Mouse (Mus musculus): Measurements from ENCODE around the gene Mrpl51. TPM values are rescaled to one million over a fixed set of nuclear protein-coding genes. Genes with fewer than 3 reads are reported as not detected.

The Mrpl51 gene
- polyA plus RNA-seq, 1 experiment from 2014 or later: 163 TPM

- peak within 1 kb of the TSS; percentile 69 for H3K9ac ChIP-seq
- H3K36me3 ChIP-seq: no peaks in the 10 kb centered on the region
- peak within 1 kb of the TSS; percentile 89 for H3K4me2 ChIP-seq (replicated peaks)
- 7% methylated on average over 16 of the region's 16 CpGs for WGBS
- ATAC-seq (ENCODE audit: low FRiP score): peak; percentile 59
- H3K4me1 ChIP-seq: peaks cover 18% of the 10 kb centered on the region
- H3K4me3 ChIP-seq: peak within 1 kb of the TSS; percentile 43
- no peaks in the 10 kb centered on the region for H3K9me3 ChIP-seq (replicated peaks)
- H3K27me3 ChIP-seq: no peaks in the 10 kb centered on the region
- peak within 1 kb of the TSS; percentile 71 for H3K27ac ChIP-seq
These were observed 39.8 kb downstream of the Mrpl51 start, which contains the start of gene Tapbpl for GRCm38 (mm10) chr6:125231117-125232044. TSS of gene Tapbpl (minus strand) at chr6:125231860.

- peak overlapping the region; percentile 69; the same call in 1 of the 2 replicates for H3K9ac ChIP-seq
- no peaks in the 10 kb centered on the region for H3K36me3 ChIP-seq
- ATAC-seq (ENCODE audit: low FRiP score): peak; percentile 15; the same call in 1 of the 2 replicates
- H3K27me3 ChIP-seq: no peaks in the 10 kb centered on the region
- peaks cover 18% of the 10 kb centered on the region for H3K4me1 ChIP-seq
- peak overlapping the region; percentile 89 for H3K4me2 ChIP-seq (replicated peaks)
- WGBS: 59% methylated on average over 4 of the region's 4 CpGs
- H3K4me3 ChIP-seq: peak overlapping the region; percentile 43
- H3K9me3 ChIP-seq (replicated peaks): no peaks in the 10 kb centered on the region
- no peak overlapping the region for H3K27ac ChIP-seq
These were observed 40.4 kb downstream of the Mrpl51 start for GRCm38 (mm10) chr6:125232045-125232437.

- H3K9me3 ChIP-seq (replicated peaks): no peaks in the 10 kb centered on the region
- H3K9ac ChIP-seq: no peak overlapping the region
- H3K4me1 ChIP-seq: peaks cover 18% of the 10 kb centered on the region
- ATAC-seq (ENCODE audit: low FRiP score): no peak
- no peaks in the 10 kb centered on the region for H3K27me3 ChIP-seq
- H3K27ac ChIP-seq: no peak overlapping the region
- H3K4me2 ChIP-seq (replicated peaks): no peak overlapping the region
- H3K4me3 ChIP-seq: no peak overlapping the region
- no peaks in the 10 kb centered on the region for H3K36me3 ChIP-seq
- WGBS: 82% methylated on average over 6 of the region's 6 CpGs
These were observed 40.9 kb downstream of the Mrpl51 start for GRCm38 (mm10) chr6:125232516-125232915.

- Histone ChIP-seq H3K36me3 (no peaks in the 10 kb centered on the region), H3K9me3 (replicated peaks) (no peaks in the 10 kb centered on the region), H3K4me1 (peaks cover 18% of the 10 kb centered on the region), H3K4me2 (replicated peaks) (no peak overlapping the region), H3K27ac (no peak overlapping the region), H3K27me3 (no peaks in the 10 kb centered on the region), H3K9ac (no peak overlapping the region), H3K4me3 (no peak overlapping the region)
- 71% methylated on average over 7 of the region's 7 CpGs for WGBS
- ATAC-seq (ENCODE audit: low FRiP score): no peak
These were observed 42.4 kb downstream of the Mrpl51 start for GRCm38 (mm10) chr6:125233816-125234519.

- Histone ChIP-seq H3K27ac (no peak overlapping the region), H3K4me3 (no peak overlapping the region), H3K36me3 (no peaks in the 10 kb centered on the region), H3K27me3 (no peaks in the 10 kb centered on the region), H3K4me2 (replicated peaks) (no peak overlapping the region), H3K4me1 (peaks cover 18% of the 10 kb centered on the region), H3K9ac (no peak overlapping the region), H3K9me3 (replicated peaks) (no peaks in the 10 kb centered on the region)
- ATAC-seq (ENCODE audit: low FRiP score): no peak
- 71% methylated on average over 5 of the region's 5 CpGs for WGBS
These were observed 42.9 kb downstream of the Mrpl51 start for GRCm38 (mm10) chr6:125234520-125234828.

GRCm38 (mm10) chr6:125236341-125236740 lies 44.7 kb downstream of the Mrpl51 start:
- Histone ChIP-seq H3K27ac (no peak overlapping the region), H3K4me1 (peaks cover 9% of the 10 kb centered on the region), H3K4me2 (replicated peaks) (no peak overlapping the region), H3K27me3 (no peaks in the 10 kb centered on the region), H3K9me3 (replicated peaks) (no peaks in the 10 kb centered on the region), H3K4me3 (no peak overlapping the region), H3K36me3 (no peaks in the 10 kb centered on the region), H3K9ac (no peak overlapping the region)
- 50% methylated on average over 6 of the region's 6 CpGs for WGBS
- ATAC-seq (ENCODE audit: low FRiP score): no peak

- no peak for ATAC-seq (ENCODE audit: low FRiP score)
- Histone ChIP-seq H3K27ac (no peak within 1 kb of the TSS), H3K36me3 (no peaks in the 10 kb centered on the region), H3K4me3 (no peak within 1 kb of the TSS), H3K27me3 (no peaks in the 10 kb centered on the region), H3K9me3 (replicated peaks) (no peaks in the 10 kb centered on the region), H3K9ac (no peak within 1 kb of the TSS), H3K4me2 (replicated peaks) (no peak within 1 kb of the TSS), H3K4me1 (peaks cover 4% of the 10 kb centered on the region)
- WGBS: 29% methylated on average over 6 of the region's 6 CpGs
These were observed 45.2 kb downstream of the Mrpl51 start, which contains the start of gene Cd27 for GRCm38 (mm10) chr6:125236782-125237181. TSS of gene Cd27 (minus strand) at chr6:125237010.

- Histone ChIP-seq H3K4me1 (no peaks in the 10 kb centered on the region), H3K27me3 (no peaks in the 10 kb centered on the region), H3K36me3 (no peaks in the 10 kb centered on the region), H3K4me3 (no peak overlapping the region), H3K9me3 (replicated peaks) (no peaks in the 10 kb centered on the region), H3K4me2 (replicated peaks) (no peak overlapping the region), H3K9ac (no peak overlapping the region), H3K27ac (no peak overlapping the region)
- ATAC-seq (ENCODE audit: low FRiP score): no peak
- WGBS: 84% methylated on average over 4 of the region's 4 CpGs
These were observed 45.8 kb downstream of the Mrpl51 start for GRCm38 (mm10) chr6:125237421-125237820.

- Histone ChIP-seq H3K9me3 (replicated peaks) (no peaks in the 10 kb centered on the region), H3K9ac (no peak overlapping the region), H3K36me3 (no peaks in the 10 kb centered on the region), H3K27ac (no peak overlapping the region), H3K4me1 (no peaks in the 10 kb centered on the region), H3K4me2 (replicated peaks) (no peak overlapping the region), H3K27me3 (no peaks in the 10 kb centered on the region), H3K4me3 (no peak overlapping the region)
- 82% methylated on average over 6 of the region's 6 CpGs for WGBS
- ATAC-seq (ENCODE audit: low FRiP score): no peak
These were observed 46.8 kb downstream of the Mrpl51 start for GRCm38 (mm10) chr6:125238396-125238795.

- no peaks in the 10 kb centered on the region for H3K4me1 ChIP-seq
- WGBS: 93% methylated on average over 5 of the region's 5 CpGs
- no peak for ATAC-seq (ENCODE audit: low FRiP score)
These were observed 47.9 kb downstream of the Mrpl51 start for GRCm38 (mm10) chr6:125239547-125239946.

GRCm38 (mm10) chr6:125240617-125241016 lies 49.0 kb downstream of the Mrpl51 start:
- no peak overlapping the region for H3K9ac ChIP-seq
- WGBS: 87% methylated on average over 5 of the region's 5 CpGs
- no peaks in the 10 kb centered on the region for H3K36me3 ChIP-seq
- no peaks in the 10 kb centered on the region for H3K27me3 ChIP-seq
- H3K27ac ChIP-seq: no peak overlapping the region
- no peaks in the 10 kb centered on the region for H3K4me1 ChIP-seq
- no peak overlapping the region for H3K4me2 ChIP-seq (replicated peaks)
- H3K4me3 ChIP-seq: no peak overlapping the region
- H3K9me3 ChIP-seq (replicated peaks): no peaks in the 10 kb centered on the region
- ATAC-seq (ENCODE audit: low FRiP score): no peak

More at GRCm38 (mm10) chr6:125239547-125239946, 47.9 kb downstream of the Mrpl51 start:
- no peaks in the 10 kb centered on the region for H3K27me3 ChIP-seq
- H3K9me3 ChIP-seq (replicated peaks): no peaks in the 10 kb centered on the region
- no peak overlapping the region for H3K27ac ChIP-seq
- H3K4me3 ChIP-seq: no peak overlapping the region
- no peaks in the 10 kb centered on the region for H3K36me3 ChIP-seq
- no peak overlapping the region for H3K9ac ChIP-seq
- H3K4me2 ChIP-seq (replicated peaks): no peak overlapping the region

GRCm38 (mm10) chr6:125241566-125241965 lies 50.0 kb downstream of the Mrpl51 start:
- Histone ChIP-seq H3K27ac (no peak overlapping the region), H3K4me2 (replicated peaks) (no peak overlapping the region), H3K4me1 (no peaks in the 10 kb centered on the region), H3K9me3 (replicated peaks) (no peaks in the 10 kb centered on the region), H3K36me3 (no peaks in the 10 kb centered on the region), H3K9ac (no peak overlapping the region), H3K27me3 (no peaks in the 10 kb centered on the region), H3K4me3 (no peak overlapping the region)
- no peak for ATAC-seq (ENCODE audit: low FRiP score)
- 88% methylated on average over 8 of the region's 8 CpGs for WGBS

All from hindbrain, embryonic 12.5 days (tissue).